Mouse (Mus musculus) stomach, postnatal 0 days (tissue): ENCODE measurements around the gene Hsd17b6.

Experiments used
- CTCF ChIP-seq: IDR thresholded peaks from 2 replicates; pipeline ENCODE4 v1.5.1; 2016; ENCODE audit warnings: antibody characterized with exemption, low read depth, mild to moderate bottlenecking, moderate library complexity
- EP300 ChIP-seq: optimal IDR thresholded peaks from 2 replicates; pipeline ENCODE3; 2016; ENCODE audit warnings: antibody characterized with exemption

GRCm38 (mm10) chr10:128005479-128005878 lies 1.9 kb downstream of the Hsd17b6 start:
- TF ChIP-seq EP300 (no peak), CTCF (no peak)
